Mouse (Mus musculus) kidney, postnatal 0 days (tissue): ENCODE results near the gene C1ql1. TPM values are rescaled to one million over a fixed set of nuclear protein-coding genes. Genes with fewer than 3 reads are reported as not detected.
A peak's percentile ranks its signal among the peaks of the same experiment; 100 is the strongest.

ENCODE experiments used
- ATAC-seq: fragments of 200-750 bp; cut with Nextera tagmentation; replicated peaks from 2 replicates; pipeline ENCODE4 v1.8.0; 2017; ENCODE audit warnings: low read depth, moderate number of reproducible peaks, moderate TSS enrichment, moderate library complexity; ENCODE audit not compliant: low FRiP score
- DNase-seq: peaks from one replicate; pipeline ENCODE4 v3.0.0-alpha.2; 2016; ENCODE audit warnings: low spot score
- H3K27ac ChIP-seq: fragments of 300-500 bp; sonication (generic); 2 replicates; pipeline ENCODE4 v1.5.1; 2014; ENCODE audit warnings: mild to moderate bottlenecking
- H3K27me3 ChIP-seq: fragments of 300-500 bp; sonication (generic); 2 replicates; pipeline ENCODE4 v1.6.1; 2014; ENCODE audit warnings: low read length, mixed read lengths; ENCODE audit not compliant: insufficient read depth
- H3K36me3 ChIP-seq: fragments of 300-500 bp; sonication (generic); 2 replicates; pipeline ENCODE4 v1.6.1; 2014; ENCODE audit warnings: low read length, mixed read lengths; ENCODE audit not compliant: insufficient read depth
- H3K4me1 ChIP-seq: fragments of 300-500 bp; sonication (generic); replicated peaks from 2 replicates; pipeline ENCODE4 v1.6.1; 2014; ENCODE audit warnings: antibody characterized with exemption, low read length, mixed read lengths; ENCODE audit not compliant: insufficient read depth
- H3K4me2 ChIP-seq: fragments of 300-500 bp; sonication (generic); 2 replicates; pipeline ENCODE4 v1.6.1; 2014; ENCODE audit warnings: mild to moderate bottlenecking, low read length, moderate library complexity, mixed read lengths
- H3K4me3 ChIP-seq: fragments of 300-500 bp; sonication (generic); replicated peaks from 2 replicates; pipeline ENCODE4 v1.5.1; 2014; ENCODE audit warnings: low read depth, low read length
- H3K9ac ChIP-seq: fragments of 300-500 bp; sonication (generic); 2 replicates; pipeline ENCODE4 v1.6.1; 2014; ENCODE audit warnings: low read depth, low read length
- H3K9me3 ChIP-seq: fragments of 300-500 bp; sonication (generic); replicated peaks from 2 replicates; pipeline ENCODE4 v1.6.1; 2016; ENCODE audit warnings: low read length, inconsistent platforms, mixed read lengths
- CTCF ChIP-seq: IDR thresholded peaks from 2 replicates; pipeline ENCODE4 v1.5.1; 2016; ENCODE audit warnings: antibody characterized with exemption, low read depth, mild to moderate bottlenecking, moderate library complexity
- WGBS: fragments of 180-500 bp; shearing (Covaris S2); extraction: QIAGEN DNeasy Blood & Tissue Kit; methylation state at CpG from one replicate; pipeline ENCODE4 v1.1.7; 2014; 5-methylcytosine and 5-hydroxymethylcytosine counted together
- polyA plus RNA-seq: library from polyadenylated mRNA; unstranded; fragments of >200 nt; fragmentation: Nextera tagmentation; extraction: Ambion mirVana; gene quantifications from 2 replicates; pipeline ENCODE4 v1.2.1, GENCODE M21; 2015

C1ql1 gene
- polyA plus RNA-seq, 1 experiment from 2014 or later: 2.3 TPM

GRCm38 (mm10) chr11:102898408-102898807 is 48.1 kb downstream of the C1ql1 start:
- 80% methylated on average over 9 of the region's 9 CpGs for WGBS
- TF ChIP-seq CTCF: no peak
- no peaks in the 10 kb centered on the region for H3K27me3 ChIP-seq

GRCm38 (mm10) chr11:102896641-102897040 is 49.8 kb downstream of the C1ql1 start:
- H3K27ac ChIP-seq: no peak overlapping the region
- no peak for ATAC-seq
- 52% methylated on average over 20 of the region's 20 CpGs for WGBS
- H3K27me3 ChIP-seq: no peaks in the 10 kb centered on the region
- no peak overlapping the region for H3K4me3 ChIP-seq
- no peak for DNase-seq
- H3K9ac ChIP-seq: no peak overlapping the region
- H3K4me1 ChIP-seq: 0 out of 2 replicates have a peak, but pooled peaks cover 6% of the 10 kb centered on the region
- no peaks in the 10 kb centered on the region for H3K9me3 ChIP-seq
- H3K4me2 ChIP-seq: no peak overlapping the region
- TF ChIP-seq CTCF: no peak
- no peaks in the 10 kb centered on the region for H3K36me3 ChIP-seq

More at GRCm38 (mm10) chr11:102898408-102898807, 48.1 kb downstream of the C1ql1 start:
- H3K9ac ChIP-seq: no peak overlapping the region
- no peak overlapping the region for H3K4me2 ChIP-seq
- H3K4me1 ChIP-seq: 0 out of 2 replicates have a peak, but pooled peaks cover 2% of the 10 kb centered on the region
- ATAC-seq: no peak
- no peak overlapping the region for H3K4me3 ChIP-seq
- H3K27ac ChIP-seq: no peak overlapping the region
- DNase-seq: no peak
- no peaks in the 10 kb centered on the region for H3K36me3 ChIP-seq
- no peaks in the 10 kb centered on the region for H3K9me3 ChIP-seq

DNA sequence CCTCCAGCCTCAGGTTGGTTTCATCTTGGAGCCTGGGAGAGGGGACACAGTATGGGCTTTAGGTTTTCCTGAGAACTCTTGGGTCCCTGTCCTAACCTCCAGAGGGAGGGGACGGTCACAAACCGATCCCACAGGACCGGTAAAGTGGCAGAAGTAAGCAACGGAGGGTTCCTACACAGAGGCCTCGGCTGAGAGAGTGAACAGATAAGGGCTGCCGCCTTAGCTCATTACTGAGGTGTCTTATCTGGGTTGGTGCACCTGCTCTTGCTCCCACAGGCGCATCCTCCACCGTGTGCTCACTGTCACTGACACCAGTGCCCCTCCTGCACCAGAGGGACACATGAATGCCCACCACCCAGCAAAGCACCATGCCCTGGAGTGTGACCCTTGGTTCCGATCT is 50.7 kb downstream of the C1ql1 start:
- 66% methylated on average over 9 of the region's 9 CpGs for WGBS
- Histone ChIP-seq H3K4me2 (no peak overlapping the region), H3K9me3 (no peaks in the 10 kb centered on the region), H3K27ac (no peak overlapping the region), H3K4me3 (no peak overlapping the region), H3K36me3 (no peaks in the 10 kb centered on the region), H3K4me1 (0 out of 2 replicates have a peak, but pooled peaks cover 6% of the 10 kb centered on the region), H3K9ac (no peak overlapping the region), H3K27me3 (no peaks in the 10 kb centered on the region)
- DNase-seq (no peak), ATAC-seq (no peak)
- no peak for TF ChIP-seq CTCF

DNA sequence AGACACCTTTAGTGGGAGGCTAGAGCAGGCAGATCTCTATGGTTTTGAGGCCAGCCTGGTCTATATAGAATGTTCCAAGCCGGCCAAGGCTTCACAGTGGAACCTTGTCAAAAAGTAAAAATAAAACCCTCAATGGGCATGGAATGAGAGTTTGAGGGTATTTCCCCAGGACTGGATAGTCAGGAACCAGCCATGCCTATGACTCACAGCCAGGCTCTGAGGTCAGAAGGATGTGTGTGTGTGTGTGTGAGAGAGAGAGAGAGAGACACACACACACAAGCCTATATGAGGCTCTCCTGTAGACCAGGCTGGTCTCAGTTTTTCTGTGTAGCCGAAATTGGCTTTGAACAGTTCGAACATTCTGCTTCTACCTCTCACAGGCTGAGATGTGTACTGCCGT is 51.8 kb downstream of the C1ql1 start:
- no peak overlapping the region for H3K4me3 ChIP-seq
- DNase-seq (no peak), ATAC-seq (no peak)
- H3K9me3 ChIP-seq: no peaks in the 10 kb centered on the region
- H3K27me3 ChIP-seq: no peaks in the 10 kb centered on the region
- H3K27ac ChIP-seq: no peak overlapping the region
- H3K36me3 ChIP-seq: no peaks in the 10 kb centered on the region
- H3K9ac ChIP-seq: no peak overlapping the region
- TF ChIP-seq CTCF: no peak
- WGBS: 88% methylated on average over 4 of the region's 4 CpGs
- H3K4me1 ChIP-seq: 0 out of 2 replicates have a peak, but pooled peaks cover 6% of the 10 kb centered on the region
- no peak overlapping the region for H3K4me2 ChIP-seq

DNA sequence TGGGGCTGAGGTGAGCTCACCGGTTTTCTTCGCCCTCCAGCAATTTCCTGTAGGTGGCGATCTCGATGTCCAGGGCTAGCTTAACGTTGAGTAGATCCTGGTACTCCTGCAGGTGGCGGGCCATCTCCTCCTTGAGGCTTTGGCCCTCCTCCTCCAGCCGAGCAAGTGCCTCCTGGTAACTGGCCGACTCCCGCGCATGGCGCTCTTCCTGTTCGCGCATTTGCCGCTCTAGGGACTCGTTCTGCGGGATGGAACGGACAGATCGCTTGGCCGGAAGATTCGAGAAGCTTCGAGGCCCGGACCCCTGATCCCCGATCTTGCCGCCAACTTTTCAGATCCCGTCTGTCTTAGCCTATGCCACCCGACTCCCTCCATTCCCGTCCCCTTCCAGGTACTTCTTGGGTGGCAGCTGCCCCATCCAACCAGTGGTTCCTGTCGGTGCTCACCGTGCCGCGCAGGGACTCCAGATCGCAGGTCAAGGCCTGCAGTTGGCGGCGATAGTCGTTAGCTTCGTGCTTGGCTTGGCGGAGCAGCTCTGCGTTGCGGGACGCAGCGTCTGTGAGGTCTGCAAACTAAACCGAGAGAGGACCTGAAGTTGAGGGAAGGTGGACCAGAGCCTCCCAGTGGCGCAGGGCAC is 53.4 kb downstream of the C1ql1 start:
- 3% methylated on average over 43 of the region's 43 CpGs for WGBS
- Histone ChIP-seq H3K36me3 (no peaks in the 10 kb centered on the region), H3K27me3 (no peaks in the 10 kb centered on the region), H3K9me3 (no peaks in the 10 kb centered on the region), H3K27ac (no peak overlapping the region), H3K4me3 (peak overlapping the region; percentile 26), H3K4me1 (0 out of 2 replicates have a peak, but pooled peaks cover 6% of the 10 kb centered on the region), H3K4me2 (peak overlapping the region; percentile 62), H3K9ac (peak overlapping the region; percentile 50)
- DNase-seq (peak; percentile 93), ATAC-seq (peak; percentile 79)
- peak; percentile 95 for TF ChIP-seq CTCF

DNA sequence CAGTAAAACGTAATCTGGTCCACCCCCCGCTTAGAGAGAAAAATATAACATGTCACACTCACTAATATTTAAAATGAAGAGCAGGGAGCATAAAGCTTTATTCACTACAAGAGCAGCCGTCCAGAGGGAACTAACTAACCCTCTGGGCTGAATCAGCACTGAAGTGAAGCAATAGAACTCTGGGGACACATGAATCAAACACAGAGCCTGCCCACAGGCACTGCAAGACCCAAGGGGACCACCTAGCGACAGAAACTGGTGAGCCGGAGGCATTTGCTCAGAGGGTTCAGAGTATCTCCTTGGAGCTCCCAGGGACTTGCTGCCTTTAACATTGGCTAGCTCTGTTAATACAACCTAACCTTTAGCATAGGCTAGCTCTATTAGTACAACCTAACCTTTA is 56.4 kb downstream of the C1ql1 start:
- 0 out of 2 replicates have a peak, but pooled peaks have one; percentile 15 for TF ChIP-seq CTCF
- no peak for DNase-seq
- no peak overlapping the region for H3K9ac ChIP-seq
- 0 out of 2 replicates have a peak, but pooled peaks cover 6% of the 10 kb centered on the region for H3K4me1 ChIP-seq
- H3K27ac ChIP-seq: no peak overlapping the region
- no peaks in the 10 kb centered on the region for H3K9me3 ChIP-seq
- 59% methylated on average over 5 of the region's 5 CpGs for WGBS
- H3K4me3 ChIP-seq: no peak overlapping the region
- ATAC-seq: no peak
- no peaks in the 10 kb centered on the region for H3K36me3 ChIP-seq
- no peaks in the 10 kb centered on the region for H3K27me3 ChIP-seq
- H3K4me2 ChIP-seq: no peak overlapping the region

Other genes starting within 250 kb of the C1ql1 start
- gene Ccdc43, start 248.9 kb downstream of the C1ql1 start, polyA plus RNA-seq: 35.3 and 42.8 TPM in 2 replicates
- gene Adam11, start 185.2 kb downstream of the C1ql1 start, polyA plus RNA-seq: 5.9 and 7.7 TPM in 2 replicates
- 44.2 and 47.1 TPM in 2 replicates for gene Gjc1, start 127.0 kb downstream of the C1ql1 start, polyA plus RNA-seq
- 2.9 and 3.0 TPM in 2 replicates for gene Higd1b, start 110.8 kb downstream of the C1ql1 start, polyA plus RNA-seq
- gene Eftud2, start 65.7 kb downstream of the C1ql1 start, polyA plus RNA-seq: 127 and 140 TPM in 2 replicates
- gene Ccdc103, start 65.5 kb downstream of the C1ql1 start, polyA plus RNA-seq: 1.8 and 2.1 TPM in 2 replicates
- 0.11 TPM in 1 of 2 replicates, not detected in the other for gene Fam187a, start 61.5 kb downstream of the C1ql1 start, polyA plus RNA-seq
- 0.20 and 0.33 TPM in 2 replicates for gene Gfap, start 45.8 kb downstream of the C1ql1 start, polyA plus RNA-seq
- 2.6 and 3.4 TPM in 2 replicates for gene Kif18b, start 21.6 kb downstream of the C1ql1 start, polyA plus RNA-seq
- 60.3 and 60.7 TPM in 2 replicates for gene Nmt1, start 81.5 kb upstream of the C1ql1 start, polyA plus RNA-seq
- gene Dcakd, start 81.6 kb upstream of the C1ql1 start, polyA plus RNA-seq: 103 and 106 TPM in 2 replicates
- gene Plcd3, start 155.0 kb upstream of the C1ql1 start, polyA plus RNA-seq: 4.2 and 5.6 TPM in 2 replicates
- 36.6 and 39.7 TPM in 2 replicates for gene Acbd4, start 155.0 kb upstream of the C1ql1 start, polyA plus RNA-seq
- 6.5 and 6.8 TPM in 2 replicates for gene Hexim1, start 169.5 kb upstream of the C1ql1 start, polyA plus RNA-seq
- 6.5 and 6.9 TPM in 2 replicates for gene Hexim2, start 185.7 kb upstream of the C1ql1 start, polyA plus RNA-seq
- gene Fmnl1, start 224.4 kb upstream of the C1ql1 start, polyA plus RNA-seq: 2.6 and 3.4 TPM in 2 replicates